Mouse (Mus musculus) adrenal gland, postnatal 10 days (tissue): ENCODE data around the gene Polr2b. TPM values are rescaled to one million over a fixed set of nuclear protein-coding genes. Genes with fewer than 3 reads are reported as not detected.
A peak's percentile ranks its signal among the peaks of the same experiment; 100 is the strongest.

Experiments used
- DNase-seq: peaks from one replicate; pipeline ENCODE4 v3.0.0; 2021; ENCODE audit warnings: mixed read lengths
- total RNA-seq, 2 experiments: library from RNA; stranded (reverse); gene quantifications; 2 replicates each; pipeline ENCODE4 v1.2.3; 2021

Gene Polr2b
- total RNA-seq, 2 experiments from 2014 or later, result 52.2 to 55.9 TPM

DNA sequence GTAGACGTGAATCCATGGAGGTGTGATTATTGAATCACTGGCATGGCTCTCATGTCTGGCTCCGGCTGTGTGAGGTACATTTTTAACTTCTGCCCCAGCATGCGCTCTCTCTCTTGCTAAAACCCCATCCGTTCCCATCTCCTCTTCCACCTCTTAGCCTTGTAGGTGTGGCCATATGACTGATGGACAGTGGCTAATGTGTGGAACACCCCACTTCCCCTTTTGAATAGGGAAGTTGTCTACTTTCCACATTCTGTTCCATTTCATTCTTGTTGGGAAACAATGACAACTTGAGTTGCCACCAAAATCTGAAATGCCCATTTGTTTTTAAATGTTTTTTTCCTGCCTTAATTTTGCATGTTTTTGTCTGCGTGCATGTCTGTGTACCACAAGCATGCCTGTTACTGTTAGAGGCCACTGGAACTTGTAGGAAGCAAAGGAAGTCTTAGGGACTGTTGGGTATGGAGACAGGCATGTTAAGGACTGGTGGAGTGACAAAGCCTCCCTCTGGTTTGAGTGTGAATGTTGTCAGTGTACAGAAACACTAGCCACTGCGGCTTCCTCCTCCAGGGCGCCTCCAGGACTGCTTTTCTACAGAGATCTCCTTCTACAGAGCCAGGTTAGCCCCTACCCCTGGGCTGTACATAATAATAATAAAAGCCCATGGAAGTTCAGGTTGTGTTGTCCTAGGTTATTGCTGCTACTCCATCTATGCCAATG, 17.0 kb upstream of the Polr2b start:
- no peak for DNase-seq

DNA sequence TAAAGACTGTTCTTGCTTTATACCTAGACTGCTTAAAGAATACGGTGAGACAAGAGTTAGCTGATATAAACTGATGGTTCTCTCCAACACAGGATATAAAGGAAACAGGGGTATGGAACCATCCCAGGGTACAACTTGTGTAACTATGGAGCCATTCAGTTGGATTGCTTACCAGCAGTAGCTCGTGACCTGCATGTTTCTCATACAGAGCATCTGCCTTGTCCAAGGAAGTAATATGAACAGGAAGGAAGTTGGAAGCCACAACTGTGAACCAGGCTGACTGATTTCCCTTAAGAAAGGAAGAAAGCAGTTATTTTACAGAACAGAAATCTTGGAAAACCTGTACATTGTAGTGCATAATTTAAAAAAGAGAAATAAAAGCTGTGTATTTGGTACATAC, 10.5 kb upstream of the Polr2b start:
- DNase-seq, result no peak

DNA sequence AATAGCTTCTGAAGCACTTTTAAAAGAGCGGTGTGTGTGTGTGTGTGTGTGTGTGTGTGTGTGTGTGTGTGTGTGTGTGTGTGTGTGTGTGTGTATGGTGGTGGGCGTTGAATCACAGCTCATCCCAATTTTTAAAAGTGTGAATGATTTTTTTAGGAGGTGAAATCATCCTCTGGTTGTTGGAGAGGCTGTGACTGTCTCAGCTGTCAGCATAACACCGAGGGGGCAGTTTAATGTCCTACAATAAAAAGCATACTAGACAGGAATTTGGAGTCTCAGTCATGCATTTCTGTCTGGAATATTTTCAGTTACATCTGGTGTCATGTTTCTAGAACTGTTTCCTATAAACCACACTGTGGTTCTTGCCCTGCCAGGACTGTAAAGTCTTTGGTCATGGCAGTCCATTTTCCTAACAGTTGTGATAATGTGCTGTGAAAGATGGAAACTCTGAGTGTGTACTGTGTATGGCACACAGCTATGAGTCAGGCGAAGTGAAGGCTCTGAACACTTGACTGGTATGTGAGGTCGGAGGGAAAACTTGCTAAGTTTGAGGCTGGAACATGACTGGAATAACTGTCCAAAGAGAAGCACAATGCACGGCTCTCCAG, 8.5 kb upstream of the Polr2b start:
- no peak for DNase-seq

DNA sequence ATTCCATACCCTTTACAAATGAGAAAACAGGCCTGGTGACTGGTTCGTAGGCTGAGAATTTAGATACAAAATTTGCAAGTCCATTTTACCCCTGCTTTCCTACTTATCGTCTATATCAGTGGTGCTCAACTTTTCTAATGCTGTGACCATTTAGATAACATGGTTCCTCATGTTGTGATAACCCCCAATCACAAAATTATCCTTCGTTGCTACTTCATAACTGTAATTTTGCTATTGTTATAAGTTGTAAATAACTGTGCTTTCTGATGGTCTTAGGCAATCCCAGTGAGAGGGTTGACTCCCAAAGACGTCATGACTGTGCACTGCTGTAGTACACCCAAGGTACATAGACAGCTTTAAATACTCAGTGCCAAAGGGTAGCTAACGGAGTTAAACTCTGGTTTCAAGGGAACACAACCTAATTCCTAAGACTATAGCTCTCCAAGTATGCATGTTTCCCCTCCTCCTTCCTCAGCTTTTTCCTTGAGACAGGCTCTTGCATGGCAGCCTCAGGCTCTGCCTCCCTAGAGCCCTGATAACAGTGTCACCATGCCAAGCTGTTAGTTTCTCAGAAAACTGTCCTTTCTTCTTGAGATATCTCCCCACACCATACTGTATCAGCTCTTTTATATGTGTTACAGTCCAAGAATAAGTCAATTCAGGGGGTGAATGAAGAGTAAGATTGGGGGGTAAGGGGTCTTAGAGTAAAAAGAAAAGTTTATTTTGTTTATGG, 2.0 kb upstream of the Polr2b start:
- no peak for DNase-seq

DNA sequence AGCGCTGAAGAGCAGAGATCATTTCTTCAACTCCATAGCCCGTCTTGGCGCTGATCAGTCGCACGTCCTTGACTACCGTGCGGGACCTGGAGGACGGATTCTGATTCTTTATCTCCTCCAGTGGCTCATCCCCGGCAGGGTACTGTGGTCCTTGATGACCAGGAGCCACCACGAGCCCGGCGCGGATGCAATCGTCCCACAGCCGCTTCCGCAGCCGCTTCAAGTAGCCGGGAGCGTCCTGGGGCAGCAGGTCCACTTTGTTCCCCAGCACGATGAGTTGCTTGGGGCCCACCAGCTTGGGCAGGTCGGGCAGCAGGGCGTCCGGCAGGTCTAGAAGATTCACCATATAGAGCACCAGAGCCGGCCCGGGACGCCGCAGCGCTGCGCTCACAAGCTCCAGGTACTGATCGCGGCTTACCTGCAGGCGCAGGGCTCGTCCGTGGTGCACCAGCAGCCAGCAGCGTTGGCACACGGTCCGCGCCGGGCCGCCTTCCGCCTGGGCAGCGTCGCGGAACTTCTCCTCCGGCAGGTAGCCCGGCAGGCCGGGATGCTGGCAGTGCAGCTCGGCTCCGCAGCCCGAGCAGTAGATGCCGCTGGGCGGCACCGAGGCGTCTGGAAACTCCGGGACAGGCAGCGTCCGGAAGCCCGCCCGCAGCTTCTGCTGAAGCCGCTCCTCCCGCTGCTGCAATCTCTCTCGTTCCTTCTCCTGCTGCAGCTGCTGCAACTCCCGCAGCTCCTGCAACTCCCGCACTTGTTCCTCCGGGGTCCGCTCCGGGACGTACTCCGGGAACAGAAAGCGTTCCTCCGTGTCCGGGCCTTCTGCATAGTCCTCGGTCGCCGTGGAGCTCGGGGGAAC, 668 bp upstream of the Polr2b start:
- DNase-seq, result peak; percentile 47

DNA sequence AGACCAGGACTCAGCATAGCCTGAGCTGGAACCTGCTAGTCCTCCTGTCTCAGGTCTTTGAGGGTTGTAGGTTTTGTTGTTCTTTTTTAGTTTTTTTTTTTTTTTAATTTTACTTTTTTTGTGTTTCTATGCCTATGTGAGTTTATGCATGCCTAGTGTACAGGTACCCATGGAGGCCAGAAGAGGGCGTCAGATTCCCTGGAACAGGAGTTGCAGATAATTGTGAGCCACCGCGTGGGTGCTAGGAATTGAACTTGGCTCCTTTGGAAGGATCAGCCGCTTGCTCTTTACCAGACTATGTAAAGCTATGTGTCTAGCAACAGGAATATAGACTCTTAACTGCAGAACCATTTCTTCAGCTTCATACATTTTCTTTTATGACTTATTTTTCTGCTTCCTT, 4.3 kb downstream of the Polr2b start:
- no peak for DNase-seq

DNA sequence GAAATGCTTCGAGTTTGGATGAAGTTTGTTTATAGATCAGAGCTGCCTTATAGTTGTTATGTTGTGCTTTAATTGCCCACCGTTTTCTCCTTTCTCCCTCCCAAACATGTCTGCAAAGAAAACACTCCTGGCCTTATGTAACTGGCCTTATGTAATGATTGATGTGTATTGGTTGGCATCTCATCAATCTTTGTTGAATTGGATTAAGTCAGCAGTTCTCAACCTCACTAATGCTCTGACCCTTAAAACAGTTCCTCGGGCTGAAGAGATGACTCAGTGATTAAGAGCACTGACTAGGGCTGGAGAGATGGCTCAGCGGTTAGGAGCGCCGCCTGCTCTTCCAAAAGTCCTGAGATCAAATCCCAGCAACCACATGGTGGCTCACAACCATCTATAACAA, 5.0 kb downstream of the Polr2b start:
- no peak for DNase-seq

DNA sequence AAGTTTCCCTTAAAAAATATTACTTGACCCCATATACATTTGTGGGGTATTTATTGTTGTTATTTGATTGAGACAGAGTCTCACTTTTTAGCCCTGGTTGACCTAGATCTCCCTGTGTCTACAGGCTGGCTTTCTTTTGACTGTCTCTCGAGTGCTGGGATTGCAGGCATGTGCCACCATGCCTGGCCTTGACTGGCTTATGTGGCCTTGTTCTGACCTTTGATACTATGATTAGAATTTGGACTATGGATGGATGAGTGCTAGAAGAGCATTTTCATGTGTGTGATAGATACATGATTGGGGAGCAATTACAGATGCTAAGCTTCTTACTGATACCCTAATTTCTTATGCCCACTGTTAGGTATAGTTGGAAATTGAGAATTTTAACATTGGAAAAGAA, 15.0 kb downstream of the Polr2b start:
- no peak for DNase-seq

DNA sequence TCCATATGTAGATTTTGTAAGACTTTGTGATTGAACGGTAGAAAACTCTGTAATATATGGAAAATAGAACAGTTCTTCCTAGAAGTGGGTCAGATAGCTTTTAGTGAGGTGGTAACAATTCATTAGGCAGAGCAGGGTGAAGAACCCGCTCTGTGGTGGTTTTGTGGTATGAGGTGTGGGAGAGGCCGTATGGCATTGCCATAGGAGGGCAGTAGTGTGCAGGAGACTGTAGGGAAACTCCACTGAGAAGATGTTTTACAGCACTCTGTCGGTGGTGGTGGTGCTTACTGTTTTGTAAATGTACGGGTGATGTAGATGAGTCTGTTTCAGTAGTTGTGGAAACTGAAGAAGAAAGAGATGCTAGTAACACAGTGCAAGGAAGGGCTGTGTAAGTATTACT, 20.2 kb downstream of the Polr2b start:
- DNase-seq, result no peak

DNA sequence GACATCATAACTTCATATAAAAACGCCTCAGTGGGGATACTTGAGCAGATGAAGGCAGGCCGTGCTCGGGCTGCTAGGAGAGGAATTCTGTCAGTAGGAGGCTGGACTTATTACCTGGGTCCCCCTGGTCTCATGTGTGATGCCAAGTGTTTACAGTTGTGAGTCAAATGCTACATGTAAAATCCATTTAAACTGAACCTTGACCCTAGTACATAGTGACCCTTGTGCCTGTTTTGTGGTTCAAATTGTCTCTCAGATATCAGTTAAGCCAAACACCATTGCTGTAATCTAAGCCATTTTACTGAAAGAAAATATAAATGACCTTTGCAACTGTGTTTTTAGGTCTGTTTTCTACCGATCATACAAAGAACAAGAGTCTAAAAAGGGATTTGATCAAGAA, 30.1 kb downstream of the Polr2b start:
- DNase-seq, result no peak

DNA sequence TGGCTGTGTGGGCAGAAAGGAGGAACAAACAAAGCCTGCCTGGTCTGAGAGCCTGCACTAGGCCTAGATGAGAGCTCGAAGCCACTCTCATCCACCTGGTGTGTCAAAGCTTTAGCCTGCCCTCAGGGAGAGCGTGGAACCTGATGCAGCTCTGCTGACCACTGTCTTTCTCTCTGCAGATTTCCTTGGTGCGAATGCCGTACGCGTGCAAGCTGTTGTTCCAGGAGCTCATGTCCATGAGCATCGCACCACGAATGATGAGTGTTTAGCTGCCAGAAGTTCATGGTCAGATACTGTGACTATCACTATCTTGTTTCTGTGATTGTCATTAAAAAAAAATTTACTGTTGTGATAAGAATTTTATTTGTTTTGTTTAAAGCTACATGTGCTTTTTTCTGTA, 39.0 kb downstream of the Polr2b start:
- no peak for DNase-seq

DNA sequence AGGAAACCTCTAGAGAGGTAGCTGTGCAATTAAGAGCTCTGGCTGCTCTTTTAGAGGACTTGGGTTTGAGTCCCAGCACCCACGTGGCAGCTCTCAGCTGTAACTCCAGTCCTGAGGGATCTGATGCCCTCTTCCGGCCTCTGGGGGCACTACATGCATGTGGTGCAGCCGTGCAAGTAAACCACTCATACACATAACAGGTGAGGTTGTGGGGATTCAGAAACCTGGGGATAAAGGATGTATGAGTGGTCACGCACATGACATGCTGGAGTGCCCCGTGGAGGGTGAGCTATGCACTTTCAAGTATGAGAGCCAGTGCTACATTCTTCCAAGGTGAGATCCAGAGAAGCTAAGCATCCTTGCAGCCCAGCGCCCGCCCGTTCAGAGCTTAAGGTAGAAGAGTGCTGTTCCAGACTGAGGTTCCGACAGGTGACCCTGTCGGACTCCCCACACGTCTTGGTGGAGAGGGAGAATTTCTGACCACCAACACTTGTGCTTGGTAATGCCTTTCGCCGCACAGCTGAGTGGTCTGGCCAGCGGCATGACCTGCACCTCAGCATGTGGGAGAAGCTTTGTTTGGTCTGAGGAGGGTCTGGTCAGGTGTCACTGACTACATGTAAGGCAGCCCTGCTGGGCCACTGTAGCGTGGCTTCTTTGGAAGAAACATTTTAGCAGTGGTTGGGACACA, 40.2 kb downstream of the Polr2b start:
- DNase-seq, result no peak

DNA sequence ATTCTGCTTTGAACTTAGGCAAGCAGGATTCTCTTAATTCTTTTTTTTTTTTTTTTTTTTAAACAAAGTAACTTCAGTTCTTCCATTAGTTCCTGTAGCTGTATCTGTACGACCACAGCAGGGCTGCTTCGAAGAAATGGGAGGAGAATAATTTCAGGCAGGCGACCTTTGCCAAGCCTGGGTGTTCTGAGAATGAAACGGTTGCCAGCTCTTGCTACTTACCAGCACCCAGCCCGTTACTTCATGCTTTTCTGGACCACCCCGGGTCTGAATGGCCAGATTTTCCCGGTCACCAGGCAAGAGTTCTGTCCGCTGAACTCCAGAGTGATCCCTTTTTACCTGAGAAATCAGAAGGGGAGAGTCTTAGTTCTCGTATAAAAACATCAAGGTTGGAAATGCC, 41.7 kb downstream of the Polr2b start:
- DNase-seq, result no peak

DNA sequence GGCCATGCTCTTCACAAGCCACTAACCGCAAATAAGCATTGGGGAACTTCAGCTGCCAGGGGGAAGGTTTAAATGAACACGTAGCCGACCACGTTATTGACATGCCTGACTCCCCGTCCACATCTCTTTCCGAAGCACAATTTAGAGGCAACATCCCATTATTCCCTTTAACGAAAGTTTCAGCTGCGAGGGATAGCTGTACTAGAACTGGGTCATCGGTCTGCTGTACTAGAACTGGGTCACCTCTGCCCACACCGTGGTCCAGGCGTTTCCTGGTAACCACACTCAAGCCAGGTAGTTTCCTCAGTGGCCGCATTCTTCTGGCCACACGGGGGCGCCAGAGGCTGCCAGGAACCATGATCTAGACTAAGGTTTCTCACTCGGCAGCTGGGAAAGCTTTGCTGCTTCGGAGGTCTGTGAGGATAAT, 44.4 kb downstream of the Polr2b start:
- peak; percentile 92 for DNase-seq

DNA sequence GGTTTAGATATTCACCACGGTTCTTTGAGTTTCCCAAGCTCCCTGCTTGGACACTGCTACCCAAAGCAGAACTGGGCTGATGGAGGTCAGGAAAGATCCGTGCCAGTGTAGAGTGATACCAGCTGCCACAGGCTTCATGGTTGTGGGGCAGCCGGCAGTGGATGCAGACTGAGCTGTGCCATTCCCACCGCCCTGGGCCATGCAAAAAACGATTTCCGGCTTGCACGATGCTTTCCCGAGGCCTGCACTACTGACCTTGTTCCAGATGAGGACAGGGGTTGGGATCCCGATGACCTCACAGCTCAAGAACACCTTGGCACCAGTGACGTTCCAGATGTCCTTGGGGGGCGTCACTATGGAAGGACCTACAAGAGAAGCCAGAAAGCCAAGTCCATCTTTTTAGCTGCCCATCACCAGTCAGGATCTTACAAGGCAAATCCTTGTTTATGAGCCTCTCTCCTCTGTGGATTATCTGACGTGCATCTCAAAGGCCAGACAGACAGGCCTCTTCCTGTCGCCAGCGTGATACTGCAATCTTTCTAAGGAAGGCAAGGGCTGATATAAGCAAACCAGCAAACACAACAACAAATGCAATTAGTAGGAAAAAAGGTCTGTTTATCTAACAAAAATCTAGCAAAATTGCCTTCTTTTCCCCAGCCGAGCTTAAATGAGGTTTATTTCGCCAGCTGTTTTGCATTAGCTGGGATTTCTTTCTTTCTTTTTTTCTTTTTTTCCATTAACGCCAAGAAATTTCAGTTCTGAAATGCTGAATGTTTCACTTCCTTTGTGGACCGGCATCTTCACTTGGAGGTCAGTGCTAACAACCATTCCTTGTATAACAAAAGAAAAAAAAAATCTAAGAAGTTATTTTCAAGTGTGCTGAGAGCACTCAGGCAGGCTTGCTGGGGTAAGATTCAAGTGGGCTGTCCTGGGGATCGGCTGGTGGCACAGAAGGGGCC, 45.6 kb downstream of the Polr2b start:
- peak; percentile 71 for DNase-seq

DNA sequence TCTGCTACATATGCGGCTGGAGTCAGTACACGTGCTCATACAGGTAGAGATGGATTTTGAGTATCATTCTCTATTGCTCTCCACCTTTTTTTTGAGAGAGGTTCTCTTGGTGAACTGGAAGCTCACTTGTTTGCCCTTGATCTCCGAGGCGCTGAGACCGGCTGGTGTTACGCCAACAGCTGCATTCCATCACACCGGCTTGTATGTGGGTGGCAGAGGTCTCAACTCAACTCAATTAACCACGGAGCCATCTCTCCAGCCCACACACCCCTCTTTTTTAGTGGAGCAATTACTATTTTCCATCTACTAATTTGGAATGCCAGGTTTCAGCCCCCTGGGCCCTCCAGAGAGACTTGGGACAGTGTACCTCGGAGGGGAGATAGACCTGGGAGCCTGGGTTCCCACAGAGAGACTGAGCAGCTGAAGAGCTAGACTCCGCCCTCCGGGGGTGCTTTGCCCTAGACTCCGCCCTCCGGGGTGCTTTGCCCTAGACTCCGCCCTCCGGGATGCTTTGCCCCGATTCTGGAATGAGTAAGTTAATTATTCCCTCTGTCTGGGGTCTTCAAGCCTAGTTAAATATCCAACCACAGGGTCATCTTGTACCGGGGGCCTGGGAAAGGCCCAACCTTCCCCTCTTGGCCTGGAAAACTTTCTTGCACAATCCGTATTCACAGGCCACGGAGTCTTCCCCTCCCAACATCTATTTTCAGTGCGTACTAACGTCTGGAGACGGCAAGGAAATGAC, 47.6 kb downstream of the Polr2b start:
- DNase-seq, result peak; percentile 83

DNA sequence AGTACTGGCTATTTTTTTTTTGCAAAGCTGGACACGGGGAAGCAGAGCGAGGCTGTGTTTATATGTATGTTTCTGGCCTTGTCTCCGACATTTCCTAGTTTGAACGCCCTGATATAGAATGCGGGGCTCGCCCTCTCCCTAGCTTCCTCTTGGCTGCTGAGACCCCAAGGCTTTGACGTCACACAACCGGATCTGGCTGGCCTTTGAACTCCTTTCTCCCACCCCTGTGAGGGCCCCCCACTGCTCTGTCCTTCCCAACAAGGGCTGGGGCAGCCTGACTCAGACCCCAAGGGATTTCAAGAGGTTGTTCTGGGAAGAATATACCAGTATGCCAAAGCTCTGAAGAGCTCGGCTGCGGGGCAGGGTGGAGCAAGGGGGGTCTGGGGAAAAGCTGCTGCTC, 48.4 kb downstream of the Polr2b start:
- peak; percentile 72 for DNase-seq

DNA sequence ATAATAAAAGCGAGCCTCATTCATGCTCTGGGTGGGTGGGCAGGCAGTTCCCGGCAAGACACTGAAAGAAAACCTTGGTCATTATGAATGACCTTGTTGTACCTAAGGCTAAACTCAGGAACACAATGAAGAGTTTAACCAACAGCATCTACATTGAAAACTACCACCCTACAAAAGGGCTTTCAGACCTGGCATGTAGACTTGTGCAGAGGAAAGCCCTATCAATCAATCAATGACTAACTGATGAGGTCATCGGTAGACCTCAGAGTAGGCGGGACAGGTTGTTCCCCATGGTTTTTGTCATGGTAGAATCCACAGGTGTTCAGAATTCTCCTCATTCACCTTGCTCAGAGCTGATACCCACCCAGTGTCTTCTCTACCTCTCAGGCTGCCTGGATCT, 50.0 kb downstream of the Polr2b start:
- no peak for DNase-seq

DNA sequence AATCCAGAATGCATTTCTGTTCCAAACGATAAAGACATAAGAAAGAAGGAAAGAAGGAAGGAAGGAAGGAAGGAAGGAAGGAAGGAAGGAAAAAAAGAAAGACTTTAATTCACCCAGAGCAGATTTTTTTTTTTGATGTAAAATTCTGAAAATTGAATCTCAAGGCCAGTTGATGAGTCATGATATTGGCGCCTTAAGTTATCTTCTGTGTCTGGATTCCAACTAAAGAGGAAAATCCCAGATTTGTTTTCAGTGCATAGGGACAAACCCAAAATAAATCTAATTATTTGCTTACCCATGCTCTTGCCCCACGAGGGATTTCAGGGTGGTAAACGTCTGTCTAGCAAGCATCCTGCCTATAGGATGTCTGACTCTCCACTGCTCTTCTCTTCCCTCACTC, 51.1 kb downstream of the Polr2b start:
- DNase-seq, result no peak

DNA sequence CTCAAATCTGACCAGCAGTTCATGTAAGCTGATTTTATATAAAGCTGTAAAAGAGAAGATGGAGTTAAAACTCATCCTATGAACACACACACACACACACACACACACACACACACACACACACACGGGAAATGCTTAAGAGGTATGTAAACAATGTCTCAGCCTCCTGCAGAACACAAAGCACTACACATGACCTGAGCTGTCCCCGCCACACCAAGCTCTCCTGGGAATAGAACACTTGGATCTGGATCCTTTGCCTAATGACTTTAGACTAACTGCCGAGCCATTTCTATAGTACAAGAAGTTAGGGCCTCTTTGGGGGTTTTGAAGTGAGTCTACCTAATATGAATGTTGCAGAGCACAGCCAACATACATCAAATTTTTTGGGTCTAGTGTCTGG, 52.2 kb downstream of the Polr2b start:
- no peak for DNase-seq
